Comparison of ENCODE assay signal across 26 mouse cellular contexts in genomic region chr7:139963814-139964213, GRCm38 (mm10). TPM values are rescaled to one million over a fixed set of nuclear protein-coding genes. Genes with fewer than 3 reads are reported as not detected.
"Had no signal": no experiment of that assay in that cellular context is flagged by ENCODE, and none has a peak within 500 bp of the region (broad histone marks: within the 10 kb centered on the region; RNA-seq: fewer than 3 reads in every experiment).

No protein-coding gene starts in this region.

- H3K27me3 ChIP-seq: neural tube, embryonic 13.5 days; neural tube, embryonic 15.5 days had no signal

- ATAC-seq: liver, embryonic 12.5 days; midbrain, embryonic 13.5 days; midbrain, embryonic 15.5 days had no signal

- H3K4me1 ChIP-seq: liver, embryonic 12.5 days; midbrain, embryonic 13.5 days; midbrain, embryonic 15.5 days; neural tube, embryonic 13.5 days; neural tube, embryonic 15.5 days had no signal

- H3K4me2 ChIP-seq: liver, embryonic 12.5 days; lung, embryonic 14.5 days; midbrain, embryonic 13.5 days; midbrain, embryonic 15.5 days; neural tube, embryonic 13.5 days; neural tube, embryonic 15.5 days had no signal

- H3K27ac ChIP-seq: liver, embryonic 12.5 days; liver, embryonic 14.5 days; midbrain, embryonic 10.5 days; midbrain, embryonic 13.5 days; midbrain, embryonic 15.5 days; neural tube, embryonic 13.5 days; neural tube, embryonic 15.5 days had no signal

- H3K36me3 ChIP-seq: liver, embryonic 12.5 days; midbrain, embryonic 10.5 days; midbrain, embryonic 13.5 days; midbrain, embryonic 15.5 days; neural tube, embryonic 13.5 days; neural tube, embryonic 15.5 days had no signal

- H3K4me3 ChIP-seq: liver, embryonic 12.5 days; midbrain, embryonic 10.5 days; midbrain, embryonic 13.5 days; midbrain, embryonic 15.5 days; myocyte; neural tube, embryonic 13.5 days; neural tube, embryonic 15.5 days had no signal

- H3K9me3 ChIP-seq: liver, embryonic 12.5 days; midbrain, embryonic 10.5 days; midbrain, embryonic 13.5 days; midbrain, embryonic 15.5 days; neural tube, embryonic 13.5 days; neural tube, embryonic 15.5 days had no signal

- H3K9ac ChIP-seq: liver, embryonic 12.5 days; liver, embryonic 14.5 days; lung, embryonic 14.5 days; midbrain, embryonic 13.5 days; midbrain, embryonic 15.5 days; neural tube, embryonic 13.5 days; neural tube, embryonic 15.5 days had no signal

- DNase-seq: lung, adult 18-20 months; lung, embryonic 14.5 days; lung, postnatal 10 days; lung, postnatal 4 days; retina, postnatal 1 day; right cerebral cortex, adult 18-20 months; right cerebral cortex, postnatal 25 days; right cerebral cortex, postnatal 4 days; spleen, adult 18-20 months; thymus, adult 2 months; thymus, postnatal 36 days had no signal

RNA-seq across cellular contexts. Expression of gene 6430531B16Rik, which starts 14.7 kb away (rescaled TPM):
- total RNA-seq: liver, adult 2 months had no signal
- polyA plus RNA-seq: liver, embryonic 12.5 days; liver, embryonic 14.5 days; liver, embryonic 16.5 days; neural tube, embryonic 11.5 days had no signal

RNA-seq across cellular contexts. Expression of gene Utf1, which starts 20.2 kb away (rescaled TPM):
- total RNA-seq: liver, adult 2 months; megakaryocyte, adult 5-6 weeks; megakaryocyte-erythroid progenitor cell, adult 5-6 weeks had no signal
- polyA plus RNA-seq: liver, adult 2 months; liver, embryonic 12.5 days; liver, embryonic 14.5 days; liver, embryonic 16.5 days; midbrain, embryonic 13.5 days; midbrain, embryonic 15.5 days; myocyte; neural tube, embryonic 11.5 days; neural tube, embryonic 13.5 days; neural tube, embryonic 15.5 days; stomach, embryonic 14.5 days; stomach, embryonic 16.5 days had no signal
